Mouse (Mus musculus) heart, postnatal 10 days (tissue): ENCODE results near the gene Atxn1. TPM values are rescaled to one million over a fixed set of nuclear protein-coding genes. Genes with fewer than 3 reads are reported as not detected.

Source experiments
- DNase-seq, 2 experiments: peaks; one replicate each; pipeline ENCODE4 v3.0.0; 2021
- intact Hi-C: fragments of 180-260 bp; cut with DNase I; formaldehyde crosslinking; loops from one replicate; pipeline ENCODE4 v1.15.1; 2025
- total RNA-seq, 2 experiments: library from RNA; stranded (reverse); gene quantifications; 2 replicates each; pipeline ENCODE4 v1.2.3; 2021

Gene Atxn1
- total RNA-seq, 2 experiments from 2014 or later, result 40.6 to 49.1 TPM

DNA sequence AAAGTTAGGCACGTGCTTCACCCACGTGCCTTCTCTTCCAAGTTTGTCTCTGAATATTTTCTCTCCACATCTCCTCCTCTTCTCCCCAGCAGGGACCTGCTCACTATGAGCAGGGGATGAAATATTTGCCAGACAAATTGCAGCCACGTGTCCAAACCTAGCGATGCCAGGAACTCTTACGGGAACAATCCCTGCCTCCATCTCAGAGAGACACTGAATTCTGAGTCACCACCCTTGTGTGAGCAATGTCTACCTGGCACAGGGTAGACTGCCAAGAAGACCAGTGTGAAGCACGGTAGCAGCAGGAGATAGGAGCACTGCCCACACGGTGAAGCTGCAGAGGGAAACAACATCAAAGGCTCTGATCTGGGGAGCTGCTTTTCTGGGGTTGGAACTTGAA is 394.9 kb downstream of the Atxn1 start:
- intact Hi-C loops, result no loop called here
- DNase-seq, result peak; percentile 37 to 53

DNA sequence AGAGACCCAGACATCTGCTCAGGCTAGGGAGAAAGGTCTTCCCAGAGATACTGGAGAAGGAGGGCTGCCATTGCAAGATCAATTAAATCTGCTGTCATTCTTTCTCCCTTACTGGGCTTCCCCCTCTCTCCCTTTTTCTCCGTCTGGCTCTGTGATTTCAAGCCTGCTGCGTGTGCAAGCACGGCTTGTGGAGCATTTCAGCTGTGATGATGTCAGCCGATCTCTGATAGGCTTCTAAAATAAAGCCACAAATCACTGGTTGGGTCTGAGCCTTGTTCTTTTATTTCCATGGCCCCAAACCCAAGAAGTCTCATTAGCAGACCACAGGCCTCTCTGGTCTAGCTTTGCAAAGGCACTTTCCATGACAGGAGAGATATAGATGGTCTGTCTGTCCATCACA is 399.9 kb downstream of the Atxn1 start:
- intact Hi-C loops, result no loop called here
- DNase-seq, result no peak

DNA sequence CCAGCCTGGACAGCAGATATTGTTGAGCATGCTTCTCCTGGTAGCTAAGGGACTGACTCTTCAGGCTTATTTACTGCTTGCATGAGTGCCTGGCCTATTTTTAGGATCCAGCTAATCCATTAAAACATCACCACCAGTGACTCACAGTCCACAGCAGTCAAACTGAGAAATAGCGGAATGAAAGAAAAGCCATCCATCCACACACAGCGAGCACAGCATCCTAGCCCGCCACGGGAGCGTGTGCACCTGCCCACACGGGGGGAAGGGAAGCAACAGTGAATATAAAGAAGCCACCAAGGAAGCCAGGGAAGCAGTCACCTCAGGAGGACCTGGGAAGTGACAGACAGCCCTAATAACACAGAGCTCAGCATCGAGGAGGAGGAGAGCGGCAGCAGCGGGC is 402.8 kb downstream of the Atxn1 start:
- intact Hi-C loops, result no loop called here
- no peak for DNase-seq

DNA sequence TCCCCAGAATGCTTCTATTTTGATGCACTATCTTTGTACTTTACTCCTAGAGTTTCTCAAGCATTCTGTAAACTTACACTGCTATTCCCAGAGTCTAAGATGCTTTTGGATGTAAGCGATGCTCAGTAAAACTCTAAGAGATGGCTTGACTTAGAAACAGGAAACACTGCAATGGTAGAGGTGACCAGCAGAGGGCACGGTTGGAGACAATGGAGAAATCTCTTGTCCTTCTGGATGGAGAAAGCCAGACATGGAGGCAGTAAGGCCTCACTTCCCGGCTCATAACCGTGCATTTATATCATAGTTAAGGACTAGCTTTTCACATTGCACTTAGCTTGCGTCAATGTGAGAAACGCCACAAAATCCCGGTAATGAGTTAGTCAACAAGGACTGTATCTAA is 404.3 kb downstream of the Atxn1 start:
- peak in 1 of 2 experiments; percentile 47 for DNase-seq
- intact Hi-C loops, result no loop called here

DNA sequence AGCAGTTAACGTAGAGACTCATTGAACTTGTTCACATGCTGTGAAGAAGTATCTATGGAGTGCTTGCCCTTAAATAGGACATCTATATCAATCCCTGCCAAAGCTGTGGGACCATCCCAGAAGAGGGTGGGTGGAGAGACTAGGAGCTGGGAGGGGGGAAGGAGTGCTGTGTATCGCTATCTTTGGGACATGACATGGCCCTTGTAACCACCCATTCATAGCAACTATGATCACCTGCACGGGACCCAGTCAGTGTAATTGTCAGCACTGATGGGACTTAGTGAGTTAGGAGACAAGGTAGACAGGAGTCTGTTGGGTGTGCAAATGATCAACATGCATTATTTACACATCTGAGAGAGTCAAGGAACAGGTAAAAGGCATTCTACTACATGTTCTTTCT is 405.6 kb downstream of the Atxn1 start:
- DNase-seq, result no peak
- intact Hi-C loops, result no loop called here

DNA sequence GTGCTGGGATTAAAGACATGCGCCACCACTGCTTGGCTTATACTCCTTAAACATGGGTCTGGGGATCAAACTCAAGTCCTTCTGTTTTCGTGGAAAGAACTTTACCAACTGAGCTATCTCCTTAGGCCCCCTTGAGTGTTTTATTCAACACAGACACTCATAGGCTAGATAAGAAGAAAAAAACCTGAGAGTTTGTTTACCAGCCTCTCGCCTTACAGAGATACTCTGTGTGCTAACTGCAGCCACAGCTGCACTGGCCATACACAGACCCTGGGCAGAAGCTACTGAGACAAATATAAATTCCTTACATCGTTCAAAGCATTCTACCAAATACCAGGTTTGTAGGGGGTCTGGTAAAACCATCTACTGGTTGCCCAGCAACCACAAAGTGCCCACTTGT is 406.4 kb downstream of the Atxn1 start:
- intact Hi-C loops, result no loop called here
- no peak for DNase-seq

DNA sequence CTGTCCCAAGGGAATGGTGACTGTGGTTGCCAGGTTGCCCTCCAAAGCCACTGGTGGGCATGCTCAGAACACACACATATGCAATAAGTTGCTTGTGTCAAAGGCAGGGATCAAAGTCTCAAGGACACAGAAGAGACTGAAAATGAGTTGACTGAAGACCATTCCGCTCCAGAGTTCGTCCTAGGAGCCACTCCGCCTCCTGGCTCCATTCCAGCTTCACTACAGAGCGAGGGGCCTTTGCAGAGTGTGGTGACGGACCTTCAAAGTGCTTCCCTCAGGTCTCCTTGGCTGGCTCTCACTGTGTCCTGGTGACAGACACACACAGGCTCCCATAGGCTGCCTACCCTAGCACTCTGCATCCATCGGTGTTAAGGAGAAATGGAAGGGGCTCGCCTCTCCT is 411.1 kb downstream of the Atxn1 start:
- no peak for DNase-seq
- intact Hi-C loops, result no loop called here

DNA sequence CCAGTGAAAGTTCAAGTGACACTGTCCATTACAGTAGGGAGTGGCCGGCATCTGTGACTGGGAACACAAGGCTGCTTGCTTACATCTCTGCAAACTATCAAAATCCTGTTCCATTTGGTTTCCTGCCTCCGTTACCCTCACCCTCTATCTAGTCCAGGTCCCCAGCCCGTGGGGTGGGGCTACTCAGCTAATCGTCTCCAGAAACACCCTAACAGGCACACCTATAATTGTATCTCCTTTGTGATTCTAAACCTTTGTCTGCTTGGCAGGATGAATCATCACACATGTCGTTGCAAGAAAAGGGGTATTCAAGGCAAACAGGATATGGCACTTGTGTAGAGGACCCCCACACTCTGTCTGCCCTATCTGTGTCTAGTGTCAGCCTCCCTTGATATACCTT is 417.3 kb downstream of the Atxn1 start:
- intact Hi-C loops, result no loop called here
- no peak for DNase-seq

DNA sequence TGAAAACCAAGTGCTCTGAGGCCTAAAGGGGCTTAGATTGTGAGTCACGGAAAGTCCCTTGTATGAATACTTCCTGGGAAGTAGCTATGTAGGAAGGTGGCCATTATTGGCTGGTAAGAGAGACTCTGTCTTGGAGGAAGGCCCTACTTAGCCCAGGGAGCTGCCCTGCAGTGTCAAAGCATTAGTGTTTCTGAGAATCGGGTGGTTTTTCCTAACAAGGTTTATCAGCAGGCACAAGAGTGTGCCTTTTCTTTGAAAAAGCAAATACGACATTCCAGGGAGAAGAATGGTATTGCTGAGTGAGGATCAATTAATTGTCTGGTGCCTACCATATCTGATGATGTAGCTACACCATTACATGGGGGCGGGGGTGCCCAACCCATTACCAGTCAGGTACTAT is 417.9 kb downstream of the Atxn1 start:
- DNase-seq, result no peak

DNA sequence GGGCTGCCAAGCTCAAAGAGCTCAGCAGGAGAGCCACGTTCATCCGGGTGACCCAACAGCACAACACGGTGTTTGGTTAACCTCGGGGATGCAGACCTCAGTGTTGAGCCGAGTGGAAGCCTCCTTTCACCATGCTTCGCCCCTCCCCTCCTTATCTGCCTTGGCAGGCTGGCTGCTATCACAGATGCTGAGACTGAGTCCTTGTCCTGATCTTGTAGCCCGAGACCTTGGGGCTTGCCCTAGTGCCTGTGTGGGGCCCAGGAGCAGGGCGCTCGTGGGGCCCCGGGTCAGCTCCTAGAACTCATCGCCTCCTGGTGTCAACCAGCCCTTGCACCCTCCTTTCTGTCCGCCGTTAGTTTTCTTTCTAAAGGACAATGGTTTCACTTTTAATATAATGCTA is 418.8 kb downstream of the Atxn1 start:
- intact Hi-C loops, result no loop called here
- no peak for DNase-seq

More for the DNA sequence above, 417.9 kb downstream of the Atxn1 start:
- intact Hi-C loops, result no loop called here

DNA sequence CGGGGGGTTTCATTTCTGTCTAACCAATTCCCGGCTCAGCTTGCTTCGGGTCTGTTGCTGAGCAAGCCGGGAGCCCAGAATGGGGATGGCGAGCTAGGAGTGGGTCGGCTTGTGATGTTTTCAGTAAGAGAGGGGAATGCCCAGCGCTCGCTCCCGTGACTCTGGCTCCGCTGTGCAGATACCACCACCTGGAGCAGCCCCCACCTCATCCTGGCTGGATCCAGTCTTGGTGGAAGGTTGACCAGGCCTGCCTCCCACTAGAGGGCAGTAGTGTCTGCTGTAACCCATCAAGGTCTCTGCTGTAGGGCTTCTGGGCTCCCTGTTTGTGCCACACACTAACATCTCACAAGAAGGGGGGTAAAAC is 425.6 kb downstream of the Atxn1 start:
- intact Hi-C loops, result loop anchor here (1.0 to 10.0 kb wide), 4 partner anchors 32 to 718 kb away; no protein-coding TSS in a partner anchor
- peak; percentile 90 for DNase-seq

DNA sequence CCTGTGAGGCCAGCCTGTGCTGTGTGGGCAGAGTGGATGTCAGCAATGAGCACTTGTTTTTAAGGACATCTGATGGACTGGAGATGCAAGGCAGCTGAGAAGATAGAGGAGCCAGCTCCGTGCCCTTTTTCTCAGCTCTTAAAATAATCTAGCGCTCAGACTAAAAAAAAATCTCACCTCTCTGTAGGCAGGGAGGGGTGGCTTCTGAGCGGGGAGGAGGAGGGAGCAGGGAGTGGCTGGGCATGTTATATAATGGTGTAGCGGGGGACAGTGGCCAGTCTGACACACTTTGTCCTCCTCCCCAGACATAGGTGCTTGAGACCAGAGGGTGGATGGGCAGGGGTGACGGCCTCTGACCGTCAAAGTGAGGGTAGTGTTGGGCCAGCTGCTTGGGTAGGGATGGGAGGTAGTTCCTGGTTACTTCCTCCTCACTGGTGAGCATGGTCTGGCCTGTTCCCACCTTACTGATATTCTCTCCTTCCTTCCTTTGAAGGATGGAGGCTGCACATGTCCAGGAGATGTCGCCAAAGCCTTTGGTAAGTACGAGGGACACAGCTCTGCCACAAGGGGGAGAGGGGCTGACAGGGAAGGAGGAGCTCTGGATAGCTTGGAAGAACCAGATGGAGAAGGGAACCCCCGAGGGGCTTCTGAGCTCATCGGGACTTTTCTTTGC is 426.1 kb downstream of the Atxn1 start:
- DNase-seq, result peak; percentile 81 to 84
- intact Hi-C loops, result loop anchor here (1.0 to 10.0 kb wide), 4 partner anchors 33 to 719 kb away; no protein-coding TSS in a partner anchor

DNA sequence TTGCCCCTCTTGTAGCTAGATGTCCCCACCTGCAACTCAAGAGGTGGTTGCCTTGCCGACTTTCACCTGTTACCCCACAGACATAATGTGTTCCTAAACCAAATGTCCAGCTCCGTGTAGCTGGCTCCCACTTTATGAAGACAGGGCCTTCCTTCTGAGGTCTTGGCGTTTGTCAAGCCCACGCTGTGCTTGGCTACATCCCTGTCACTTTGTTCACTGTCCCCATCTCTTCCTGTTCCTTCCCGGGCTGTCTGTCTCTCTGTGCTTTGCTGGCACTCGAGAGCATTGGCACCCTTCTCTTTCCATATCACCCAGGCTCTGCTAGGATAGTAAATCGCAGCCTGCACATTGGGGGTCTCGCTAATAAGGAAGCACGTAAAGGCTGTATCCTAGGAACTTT is 426.7 kb downstream of the Atxn1 start:
- intact Hi-C loops, result loop anchor here (2.0 to 10.0 kb wide), 3 partner anchors 437 to 719 kb away; no protein-coding TSS in a partner anchor
- no peak for DNase-seq

DNA sequence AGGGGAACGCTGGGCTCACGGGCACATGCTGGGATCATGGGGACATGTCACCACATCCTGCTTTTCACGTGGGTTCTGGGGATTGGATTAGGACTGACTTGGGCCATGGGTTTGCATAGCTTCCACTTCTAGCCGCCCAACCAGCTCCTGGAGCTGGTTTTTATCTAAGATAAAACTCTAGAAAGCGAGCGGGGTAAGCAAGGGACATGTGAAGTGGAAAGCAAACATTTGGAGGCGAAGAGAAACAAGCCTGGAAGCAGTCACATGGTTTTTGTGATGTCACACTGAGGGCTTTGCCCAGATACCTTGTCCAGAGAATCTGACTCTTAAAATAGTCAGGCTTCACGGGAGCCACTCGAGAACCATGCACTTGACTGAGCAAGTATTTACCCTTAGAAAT is 427.7 kb downstream of the Atxn1 start:
- intact Hi-C loops, result loop anchor here (5.0 to 10.0 kb wide), 2 partner anchors 438 to 720 kb away; no protein-coding TSS in a partner anchor

DNA sequence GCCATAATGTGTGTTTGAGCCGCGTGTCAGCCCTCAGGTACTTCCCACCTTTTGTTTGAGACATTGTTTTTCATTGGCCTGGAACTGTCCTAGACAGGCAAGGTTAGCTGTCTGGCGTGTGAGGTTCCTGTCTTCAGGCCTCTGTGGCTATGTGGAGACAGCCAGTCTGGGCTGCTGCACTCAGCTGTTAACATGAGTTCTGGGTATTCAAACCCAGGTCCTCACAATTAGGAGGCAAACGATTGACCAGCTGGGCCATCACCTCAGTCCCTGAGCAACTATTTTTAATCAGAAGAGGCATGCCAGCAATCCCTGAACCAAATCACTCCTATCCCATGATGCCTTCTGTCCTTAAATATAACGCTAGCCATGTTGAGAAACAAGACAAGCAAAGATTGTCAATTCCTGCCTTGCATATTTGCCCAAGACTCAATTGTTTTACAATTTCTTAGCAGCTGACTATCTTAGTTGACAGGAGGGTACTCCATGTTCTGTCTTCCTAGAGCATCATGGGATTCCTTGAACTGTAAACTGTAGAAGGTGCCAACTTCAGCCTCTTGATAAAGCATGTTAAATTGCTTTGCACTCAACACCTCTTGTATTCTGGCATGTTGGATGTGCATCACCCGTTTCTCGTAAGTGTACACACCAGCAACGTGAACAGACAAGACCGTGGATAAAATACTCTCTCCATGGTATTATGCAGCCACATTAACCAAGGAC is 428.9 kb downstream of the Atxn1 start:
- intact Hi-C loops, result loop anchor here (5.0 to 10.0 kb wide), 2 partner anchors 439 to 721 kb away; no protein-coding TSS in a partner anchor
- DNase-seq, result peak; percentile 46 to 49

More for the DNA sequence above, 427.7 kb downstream of the Atxn1 start:
- DNase-seq, result peak; percentile 78 to 85

DNA sequence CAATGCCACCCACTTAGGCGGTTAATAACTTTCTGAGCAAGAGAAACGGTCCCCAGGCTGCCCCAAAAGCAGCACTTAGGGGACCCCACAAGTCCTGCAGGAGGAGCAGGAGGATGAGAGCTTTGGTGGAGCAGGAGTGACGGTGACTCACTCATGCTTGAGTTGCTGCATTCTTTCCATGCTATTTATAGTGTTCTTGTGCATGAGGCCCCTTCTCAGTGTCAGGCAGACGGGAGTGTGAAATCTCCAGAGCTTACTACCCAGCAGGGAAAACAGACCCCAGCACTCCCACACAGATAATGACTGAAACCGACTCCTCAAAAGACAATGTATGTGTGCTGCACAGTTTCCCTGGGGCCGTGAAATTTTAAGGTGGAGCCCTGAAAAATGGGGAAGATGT is 434.1 kb downstream of the Atxn1 start:
- intact Hi-C loops, result loop anchor here (10.0 kb wide), 1 partner anchor 444 kb away; no protein-coding TSS in a partner anchor
- DNase-seq, result peak; percentile 60 to 61

DNA sequence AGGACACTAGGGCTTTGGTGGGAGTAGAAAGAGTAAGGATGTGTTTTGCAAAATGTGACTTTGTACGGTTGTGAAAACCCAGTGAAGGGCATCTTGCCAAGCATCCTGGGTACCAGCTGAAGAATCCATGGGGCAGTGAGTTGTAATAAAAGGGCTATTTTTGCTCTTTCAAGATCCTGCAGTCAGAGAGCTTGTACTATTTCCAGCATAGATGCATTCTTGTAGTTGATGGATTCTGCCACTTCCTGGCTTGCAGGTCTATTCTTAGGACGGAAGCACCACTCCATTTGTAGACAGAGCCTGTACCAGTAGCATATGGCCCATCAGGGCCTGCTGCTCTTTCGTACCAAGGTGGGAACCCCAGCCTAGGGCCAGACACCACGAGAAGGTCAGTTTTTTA is 436.0 kb downstream of the Atxn1 start:
- no peak for DNase-seq
- intact Hi-C loops, result no loop called here

DNA sequence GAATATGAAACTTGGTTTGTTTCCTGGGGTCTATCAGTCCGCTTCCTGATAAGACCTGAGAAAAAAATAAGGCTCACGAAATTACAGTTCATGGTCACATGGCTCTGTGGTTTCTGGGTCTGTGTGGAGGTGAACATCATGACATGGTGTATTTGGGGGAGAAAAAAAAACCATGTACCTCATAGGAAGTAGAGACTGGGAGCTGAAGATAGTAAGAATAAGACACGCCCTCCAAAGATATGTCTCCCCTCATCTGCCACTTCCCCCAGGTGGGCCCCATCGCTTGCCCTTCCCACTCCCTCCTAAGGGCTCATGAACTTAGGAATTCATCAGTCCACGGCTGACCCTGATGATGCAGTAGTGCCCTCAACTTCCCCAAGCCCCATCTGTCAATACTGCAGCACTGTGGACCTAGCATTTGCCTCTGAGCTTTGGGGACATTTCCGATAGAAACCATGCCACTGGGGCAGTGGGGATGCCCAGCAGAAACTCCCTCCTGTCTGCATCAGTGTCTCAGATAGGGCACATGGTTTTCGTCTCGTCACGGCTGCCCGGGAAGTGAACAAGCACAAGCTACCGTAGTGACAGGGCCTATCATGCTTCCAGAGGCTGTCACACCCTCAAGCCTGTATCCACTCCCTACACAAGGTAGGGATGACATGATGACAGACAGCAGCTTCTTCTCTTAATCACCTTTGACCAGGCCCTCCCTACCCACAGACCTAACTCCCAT is 437.4 kb downstream of the Atxn1 start:
- no peak for DNase-seq
- intact Hi-C loops, result no loop called here

DNA sequence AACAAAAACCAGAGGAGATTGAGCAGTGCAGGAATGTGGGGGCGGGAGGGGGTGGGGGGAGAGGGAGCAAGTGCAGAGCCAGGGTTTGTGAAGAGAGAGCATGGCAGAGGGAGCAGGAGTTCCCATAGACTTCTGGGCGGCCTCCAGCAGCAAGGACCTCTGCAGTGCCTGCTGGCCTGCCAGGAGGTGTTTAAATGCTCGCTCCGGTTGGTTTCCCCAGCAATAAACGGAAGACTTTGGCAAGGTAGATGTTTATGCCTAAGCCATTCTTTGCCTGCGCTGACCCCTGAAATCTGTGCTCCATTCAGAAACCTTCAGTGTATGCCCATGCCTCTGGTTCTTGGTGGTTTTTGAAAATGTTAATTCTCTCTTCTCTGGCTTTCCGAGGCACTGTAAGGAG is 438.6 kb downstream of the Atxn1 start:
- no peak for DNase-seq
- intact Hi-C loops, result no loop called here

DNA sequence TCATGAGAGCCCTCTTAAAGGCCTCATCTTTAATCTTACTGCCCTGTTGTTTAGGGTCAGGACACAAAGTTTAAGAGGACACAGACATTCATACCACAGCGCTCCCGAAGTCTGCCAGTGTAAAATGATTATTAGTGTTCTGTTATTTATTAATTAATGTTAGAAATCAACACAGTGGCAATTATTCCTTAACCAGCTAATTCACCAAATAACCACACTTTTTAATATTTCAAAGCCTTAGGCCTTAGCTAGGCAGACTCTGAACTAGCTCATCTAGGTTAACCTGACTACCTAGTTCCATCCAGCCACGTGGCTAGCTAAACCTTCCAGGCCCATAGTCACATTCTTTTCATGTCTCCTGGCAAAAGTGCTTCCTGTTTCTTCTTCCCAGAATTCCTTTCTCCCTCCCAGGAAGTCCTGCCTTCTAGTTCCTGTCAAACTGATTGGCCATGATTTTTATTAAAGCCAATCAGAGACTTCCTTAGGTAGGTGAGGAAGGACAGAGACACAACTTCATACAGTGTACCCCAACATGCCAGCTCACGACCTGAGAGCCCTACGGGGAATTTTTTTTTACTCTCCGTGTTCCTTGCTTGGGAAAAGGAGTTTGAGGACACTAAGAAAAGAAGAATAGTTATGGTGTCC is 439.9 kb downstream of the Atxn1 start:
- DNase-seq, result no peak
- intact Hi-C loops, result no loop called here

DNA sequence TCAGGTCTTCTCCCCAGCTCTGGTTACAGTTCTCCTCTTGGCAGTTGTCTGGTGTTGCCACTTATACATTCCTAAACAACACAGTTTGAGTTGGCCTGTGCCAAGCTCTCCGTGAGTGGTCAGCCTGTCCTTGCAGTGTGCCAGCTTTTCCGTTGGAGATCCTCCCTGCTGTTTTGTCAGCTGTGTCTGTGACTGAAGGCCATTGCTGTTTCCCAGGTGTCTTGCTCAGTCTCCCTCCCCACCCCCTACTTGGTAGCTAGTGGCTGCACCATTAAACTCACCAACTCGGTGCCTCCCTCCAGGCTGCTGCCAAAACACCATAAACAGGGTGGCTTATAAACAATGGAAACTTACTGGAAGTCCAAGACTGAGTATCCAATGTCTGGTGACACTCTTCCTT is 440.5 kb downstream of the Atxn1 start:
- DNase-seq, result peak; percentile 65 to 80
- intact Hi-C loops, result no loop called here
